Mouse (Mus musculus) cerebellum, adult 2 months (tissue): Measurements from ENCODE around the gene Mrpl18.

Experiments used
- CTCF ChIP-seq: fragments of 200-500 bp; IDR thresholded peaks from 2 replicates; pipeline ENCODE4 v1.5.1; 2011; ENCODE audit warnings: low read depth, mild to moderate bottlenecking, control low read depth, low read length, moderate library complexity, borderline replicate concordance; ENCODE audit not compliant: insufficient read depth
- POLR2A ChIP-seq: fragments of 200-500 bp; IDR thresholded peaks from 2 replicates; pipeline ENCODE4 v1.6.1; 2011; ENCODE audit warnings: low read length, control low read depth, borderline replicate concordance; ENCODE audit not compliant: insufficient read depth

GRCm38 (mm10) chr17:12868043-12868442 lies 48.1 kb downstream of the Mrpl18 start, which contains the start of gene Mas1:
- no peak for TF ChIP-seq POLR2A
- TF ChIP-seq CTCF = no peak
